Mouse (Mus musculus): ENCODE results near the gene Atg101. TPM values are rescaled to one million over a fixed set of nuclear protein-coding genes. Genes with fewer than 3 reads are reported as not detected.
A peak's percentile ranks its signal among the peaks of the same experiment; 100 is the strongest.

Atg101 gene
- total RNA-seq, 2 experiments from 2014 or later = 50.6 to 53.3 TPM

DNA sequence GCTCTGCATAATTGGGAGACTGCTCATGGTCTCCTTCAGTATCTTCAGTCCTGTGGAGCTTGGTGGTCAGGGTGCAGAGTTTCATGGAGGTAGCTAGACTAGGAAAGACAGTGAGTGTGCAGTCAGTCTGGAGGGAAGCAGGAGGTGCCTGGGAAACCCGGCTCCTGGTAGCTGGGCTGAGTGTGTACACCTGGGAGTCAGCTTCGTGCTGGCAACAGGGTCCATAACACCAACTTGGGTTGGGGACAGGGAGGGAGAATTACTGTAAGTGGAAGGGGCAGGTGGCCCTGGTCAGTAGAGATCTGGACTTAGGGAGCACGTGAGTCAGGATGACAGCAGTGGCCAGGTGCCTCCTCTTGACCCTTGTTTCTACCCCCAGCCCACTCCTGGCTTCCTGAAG, 24.1 kb upstream of the Atg101 start:
- Histone ChIP-seq H3K27ac (0 out of 2 replicates have a peak overlapping the region, but pooled peaks have one; percentile 61), H3K4me3 (no peak overlapping the region)
- no peak for DNase-seq (ENCODE audit: low spot score in 2 of 2)
- no peak for TF ChIP-seq CTCF (conservative IDR thresholded peaks at IDR 0.05)

GRCm38 (mm10) chr15:101260387-101260786, 23.7 kb upstream of the Atg101 start:
- H3K27ac ChIP-seq = peak overlapping the region; percentile 61; the same call in 1 of the 2 replicates
- no peak for TF ChIP-seq CTCF (conservative IDR thresholded peaks at IDR 0.05)

GRCm38 (mm10) chr15:101260874-101261622, 23.0 kb upstream of the Atg101 start:
- no peak for DNase-seq (ENCODE audit: low spot score in 2 of 2)
- Histone ChIP-seq H3K27ac (peak overlapping the region; percentile 61; the same call in 1 of the 2 replicates), H3K4me3 (no peak overlapping the region)
- no peak for TF ChIP-seq CTCF (conservative IDR thresholded peaks at IDR 0.05)

More at GRCm38 (mm10) chr15:101260387-101260786, 23.7 kb upstream of the Atg101 start:
- no peak overlapping the region for H3K4me3 ChIP-seq
- no peak for DNase-seq (ENCODE audit: low spot score in 2 of 2)

GRCm38 (mm10) chr15:101262502-101262901, 21.6 kb upstream of the Atg101 start:
- Histone ChIP-seq H3K4me3 (no peak overlapping the region), H3K27ac (no peak overlapping the region)
- TF ChIP-seq CTCF (conservative IDR thresholded peaks at IDR 0.05) = no peak
- no peak for DNase-seq (ENCODE audit: low spot score in 2 of 2)

DNA sequence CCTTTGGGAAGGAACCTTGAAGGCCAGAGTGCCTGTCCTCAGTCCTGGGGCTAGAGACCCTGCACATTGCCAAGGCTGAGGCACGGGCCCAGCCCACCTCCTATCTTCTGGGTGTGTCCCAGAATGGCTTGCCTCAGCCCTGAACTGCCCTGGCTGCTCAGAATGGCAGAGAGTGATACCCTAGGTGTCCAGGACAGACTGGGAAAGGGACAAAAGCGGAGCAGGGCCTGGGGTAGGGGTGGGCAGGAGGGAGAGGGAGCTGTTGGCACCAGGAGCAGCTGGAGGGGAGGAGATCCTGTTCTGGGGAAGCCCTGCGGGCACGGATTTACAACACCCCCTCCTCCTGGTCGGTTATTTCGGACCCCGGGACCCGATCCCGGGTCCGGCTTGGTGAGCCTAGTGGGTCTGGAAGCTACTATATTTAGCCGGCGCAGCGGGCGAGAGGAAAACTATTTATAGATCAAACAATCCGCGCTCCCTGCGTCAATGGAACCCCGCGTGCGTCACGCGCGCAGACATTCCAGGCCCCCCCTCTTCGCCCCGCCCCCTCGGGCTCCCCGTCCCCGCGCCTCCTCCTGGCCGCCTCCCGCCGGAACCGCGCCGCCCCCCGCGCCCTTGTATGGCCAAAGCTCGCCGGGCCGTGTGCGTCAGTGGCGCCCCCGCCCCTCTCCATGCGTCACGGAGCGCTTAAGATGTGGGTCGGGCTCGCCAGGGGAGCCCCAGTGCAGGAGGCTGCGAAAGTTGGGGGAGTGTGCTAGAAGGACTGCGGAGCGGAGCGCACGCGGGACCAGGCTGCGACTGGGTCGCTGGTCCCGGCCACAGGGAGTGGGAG, 17.7 kb upstream of the Atg101 start:
- TF ChIP-seq CTCF (conservative IDR thresholded peaks at IDR 0.05) = peak; percentile 39; the same call in 1 of the 2 replicates
- DNase-seq (ENCODE audit: low spot score in 2 of 2) = peak; percentile 93
- peak overlapping the region; percentile 87 for H3K27ac ChIP-seq
- peak overlapping the region; percentile 59 for H3K4me3 ChIP-seq

DNA sequence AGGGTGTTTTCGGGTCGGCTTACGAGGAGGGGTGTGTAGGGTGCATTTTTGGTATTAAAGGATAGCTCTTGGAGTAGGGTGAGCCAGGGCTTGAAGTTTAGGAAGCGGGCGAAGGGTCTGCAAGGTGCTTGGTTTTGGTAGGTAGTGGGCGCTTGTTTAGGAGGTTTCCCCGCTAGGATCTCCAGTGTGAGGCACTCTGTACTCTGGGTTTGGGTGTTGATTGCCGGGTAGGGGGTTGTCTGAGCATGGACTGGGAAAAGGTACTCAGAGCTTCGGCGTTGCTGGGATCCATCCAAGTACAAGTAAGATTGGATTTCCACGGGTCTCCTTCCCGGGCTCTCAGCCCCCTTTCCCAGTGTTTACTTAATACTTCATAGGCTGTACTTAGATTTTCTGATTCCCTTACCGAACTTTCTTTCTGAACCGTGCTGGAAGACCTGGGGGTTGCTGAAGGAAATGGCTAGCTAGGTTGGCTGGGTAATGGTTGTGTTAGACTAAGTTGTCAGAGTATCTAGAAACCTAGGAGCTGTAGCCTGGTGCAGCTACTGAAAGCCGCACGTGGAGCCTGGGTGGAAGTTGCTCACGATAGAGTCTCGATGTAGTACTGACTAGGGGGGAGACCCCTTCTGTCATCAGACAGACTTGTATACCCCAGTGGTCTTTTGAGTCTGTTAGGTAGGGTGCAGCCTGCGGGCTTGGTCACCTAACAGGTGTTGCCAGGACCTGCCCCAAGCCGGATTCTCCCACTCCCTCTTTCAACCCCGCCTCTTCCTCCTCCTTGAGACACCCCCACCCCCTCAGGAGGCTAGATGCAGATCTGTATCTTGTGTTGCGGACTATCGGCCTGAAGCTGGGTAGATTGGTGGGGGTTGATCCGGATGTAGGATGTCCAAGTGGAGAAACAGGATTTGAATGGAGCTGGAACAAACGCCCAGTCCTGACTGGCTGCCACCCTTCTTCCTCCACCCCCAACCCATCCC, 16.7 kb upstream of the Atg101 start:
- no peak for TF ChIP-seq CTCF (conservative IDR thresholded peaks at IDR 0.05)
- H3K27ac ChIP-seq = peak overlapping the region; percentile 83
- H3K4me3 ChIP-seq = peak overlapping the region; percentile 59
- DNase-seq (ENCODE audit: low spot score in 2 of 2) = no peak

DNA sequence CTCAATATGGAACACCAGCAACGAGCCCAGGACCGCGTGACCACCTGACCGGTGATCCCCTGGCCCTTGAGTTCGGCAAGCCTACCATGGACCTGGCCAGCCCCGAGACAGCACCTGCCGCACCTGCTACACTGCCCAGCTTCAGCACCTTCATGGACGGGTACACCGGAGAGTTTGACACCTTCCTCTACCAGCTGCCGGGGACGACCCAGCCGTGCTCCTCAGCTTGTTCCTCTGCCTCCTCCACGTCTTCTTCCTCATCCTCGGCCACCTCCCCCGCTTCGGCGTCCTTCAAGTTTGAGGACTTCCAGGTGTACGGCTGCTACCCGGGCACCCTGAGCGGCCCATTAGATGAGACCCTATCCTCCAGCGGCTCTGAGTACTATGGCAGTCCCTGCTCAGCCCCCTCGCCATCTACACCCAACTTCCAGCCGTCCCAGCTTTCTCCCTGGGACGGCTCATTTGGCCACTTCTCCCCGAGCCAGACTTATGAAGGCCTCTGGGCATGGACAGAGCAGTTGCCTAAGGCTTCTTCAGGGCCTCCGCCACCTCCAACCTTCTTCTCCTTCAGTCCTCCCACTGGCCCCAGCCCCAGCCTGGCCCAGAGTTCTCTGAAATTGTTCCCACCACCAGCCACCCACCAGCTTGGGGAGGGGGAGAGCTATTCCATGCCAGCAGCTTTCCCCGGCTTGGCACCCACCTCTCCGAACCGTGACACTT, 13.8 kb upstream of the Atg101 start:
- TF ChIP-seq CTCF (conservative IDR thresholded peaks at IDR 0.05) = no peak
- peak overlapping the region; percentile 5; the same call in 1 of the 2 replicates for H3K4me3 ChIP-seq
- no peak for DNase-seq (ENCODE audit: low spot score in 2 of 2)
- peak overlapping the region; percentile 75; the same call in 1 of the 2 replicates for H3K27ac ChIP-seq

- no peak for TF ChIP-seq CTCF (conservative IDR thresholded peaks at IDR 0.05)
- H3K4me3 ChIP-seq = peak overlapping the region; percentile 5; the same call in 1 of the 2 replicates
Measured at GRCm38 (mm10) chr15:101271107-101271506, 13.0 kb upstream of the Atg101 start.

GRCm38 (mm10) chr15:101271513-101271912, 12.6 kb upstream of the Atg101 start:
- no peak for TF ChIP-seq CTCF (conservative IDR thresholded peaks at IDR 0.05)
- DNase-seq (ENCODE audit: low spot score in 2 of 2) = no peak
- Histone ChIP-seq H3K27ac (peak overlapping the region; percentile 75), H3K4me3 (no peak overlapping the region; the same call in 1 of the 2 replicates)

More at GRCm38 (mm10) chr15:101271107-101271506, 13.0 kb upstream of the Atg101 start:
- DNase-seq (ENCODE audit: low spot score in 2 of 2) = no peak
- peak overlapping the region; percentile 75 for H3K27ac ChIP-seq

DNA sequence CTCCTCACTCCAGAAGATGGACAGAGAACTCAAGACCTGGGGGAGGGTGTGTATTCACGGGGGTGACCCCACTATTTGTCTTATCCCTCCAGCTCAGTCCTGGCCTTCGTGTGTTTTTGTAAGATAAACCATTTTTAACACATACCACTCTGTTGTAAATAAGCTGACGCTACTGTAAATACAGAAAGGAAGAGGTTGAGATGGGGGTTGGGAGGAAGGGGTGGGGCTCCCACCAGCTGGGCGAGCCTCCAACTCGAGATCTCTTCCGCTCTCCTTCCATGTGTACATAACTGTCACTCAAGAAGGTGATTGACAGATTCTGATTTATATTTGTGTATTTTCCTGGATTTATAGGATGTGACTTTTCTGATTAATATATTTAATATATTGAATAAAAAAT, 9.7 kb upstream of the Atg101 start:
- DNase-seq (ENCODE audit: low spot score in 2 of 2) = no peak
- H3K27ac ChIP-seq = no peak overlapping the region
- TF ChIP-seq CTCF (conservative IDR thresholded peaks at IDR 0.05) = no peak
- no peak overlapping the region for H3K4me3 ChIP-seq

- no peak overlapping the region for H3K4me3 ChIP-seq
- peak in 1 of 2 experiments; percentile 63 for DNase-seq (ENCODE audit: low spot score in 2 of 2)
- no peak for TF ChIP-seq CTCF (conservative IDR thresholded peaks at IDR 0.05)
- H3K27ac ChIP-seq = peak overlapping the region; percentile 69; the same call in 1 of the 2 replicates
Measured at GRCm38 (mm10) chr15:101277351-101277899, 6.6 kb upstream of the Atg101 start.

Measured in layer of hippocampus, adult 2 months (tissue).